Mouse (Mus musculus) MEL (cell line): ENCODE data around the gene Nsmce3.

Experiments used
- CTCF ChIP-seq, 3 experiments: IDR thresholded peaks in 2 of 3; conservative IDR thresholded peaks in 1 of 3; 2 replicates each; pipeline ENCODE4 v1.5.1; 2011 to 2012; ENCODE audit warnings: low read length in 3 of 3, low read depth in 2 of 3, mild to moderate bottlenecking in 2 of 3, improper control_type of control experiment in 1 of 3, inconsistent platforms in 1 of 3, mixed read lengths in 1 of 3, moderate library complexity in 1 of 3; ENCODE audit not compliant: control insufficient read depth in 1 of 3, insufficient read depth in 1 of 3, poor library complexity in 1 of 3, severe bottlenecking in 1 of 3
- EP300 ChIP-seq, 2 experiments: IDR thresholded peaks; 2 replicates each; pipeline ENCODE4 v1.6.1; 2011; ENCODE audit warnings: improper control_type of control experiment in 2 of 2, low read length in 2 of 2, low read depth in 1 of 2, mild to moderate bottlenecking in 1 of 2
- GATA1 ChIP-seq: IDR thresholded peaks from 2 replicates; pipeline ENCODE4 v1.6.1; 2011; ENCODE audit warnings: low read depth, low read length, improper control_type of control experiment
- KAT2A ChIP-seq: conservative IDR thresholded peaks from 2 replicates; pipeline ENCODE4 v1.6.1; 2012; ENCODE audit warnings: low read depth, low read length, improper control_type of control experiment, inconsistent platforms
- POLR2AphosphoS2 ChIP-seq: IDR thresholded peaks from 2 replicates; pipeline ENCODE4 v1.6.1; 2011; ENCODE audit warnings: low read length, improper control_type of control experiment
- TAL1 ChIP-seq: IDR thresholded peaks from 2 replicates; pipeline ENCODE4 v1.6.1; 2012; ENCODE audit warnings: mild to moderate bottlenecking, inconsistent platforms, low read length, moderate library complexity, mixed read lengths

DNA sequence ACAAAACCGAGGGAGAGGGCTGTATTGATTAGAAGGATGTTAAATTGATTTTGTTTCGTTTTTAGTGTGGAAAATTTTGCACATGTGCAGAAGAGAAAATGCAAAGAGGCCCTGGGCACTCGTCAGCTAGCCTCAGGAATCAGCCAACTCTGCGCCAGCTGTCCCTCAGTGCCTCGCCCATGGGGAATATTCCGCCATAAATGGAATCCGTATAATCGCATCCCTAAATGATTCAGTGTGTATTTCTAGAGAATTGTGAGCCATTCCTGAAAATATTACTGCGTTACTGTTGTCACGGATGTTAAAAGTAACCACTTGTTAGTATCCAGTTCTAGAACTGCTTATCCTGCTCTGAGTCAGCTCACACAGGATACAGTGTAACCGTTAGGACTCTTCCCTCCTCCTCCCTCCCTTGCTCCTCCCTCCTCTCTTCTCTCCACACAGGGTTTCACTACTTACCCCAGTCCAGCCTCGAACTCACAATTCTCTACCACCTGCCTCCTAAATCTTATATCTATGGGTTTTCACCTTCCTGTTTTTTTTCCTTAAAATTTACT is 16.2 kb downstream of the Nsmce3 start:
- TF ChIP-seq KAT2A, result no peak
- no peak for TF ChIP-seq POLR2AphosphoS2
- no peak for TF ChIP-seq TAL1
- TF ChIP-seq GATA1, result no peak
- no peak for TF ChIP-seq CTCF (IDR thresholded peaks at IDR 0.05 in 2 of 3, conservative IDR thresholded peaks at IDR 0.05 in 1 of 3; ENCODE audit: control insufficient read depth in 1 of 3, insufficient read depth in 1 of 3, low read depth in 2 of 3, low read length in 3 of 3, poor library complexity in 1 of 3, severe bottlenecking in 1 of 3)
- no peak for TF ChIP-seq EP300 (IDR thresholded peaks at IDR 0.05; ENCODE audit: low read depth in 1 of 2, low read length in 2 of 2)
